Mouse (Mus musculus) erythroblast, embryonic 14.5 days (primary cell): ENCODE results near the gene Pmm2.

Experiments used
- GATA1 ChIP-seq: IDR thresholded peaks from 2 replicates; pipeline ENCODE4 v1.6.1; 2012; ENCODE audit warnings: low read length, inconsistent platforms, mixed read lengths
- TAL1 ChIP-seq: IDR thresholded peaks from 3 replicates; pipeline ENCODE4 v1.6.1; 2012; ENCODE audit warnings: low read length, inconsistent platforms, mixed read lengths

DNA sequence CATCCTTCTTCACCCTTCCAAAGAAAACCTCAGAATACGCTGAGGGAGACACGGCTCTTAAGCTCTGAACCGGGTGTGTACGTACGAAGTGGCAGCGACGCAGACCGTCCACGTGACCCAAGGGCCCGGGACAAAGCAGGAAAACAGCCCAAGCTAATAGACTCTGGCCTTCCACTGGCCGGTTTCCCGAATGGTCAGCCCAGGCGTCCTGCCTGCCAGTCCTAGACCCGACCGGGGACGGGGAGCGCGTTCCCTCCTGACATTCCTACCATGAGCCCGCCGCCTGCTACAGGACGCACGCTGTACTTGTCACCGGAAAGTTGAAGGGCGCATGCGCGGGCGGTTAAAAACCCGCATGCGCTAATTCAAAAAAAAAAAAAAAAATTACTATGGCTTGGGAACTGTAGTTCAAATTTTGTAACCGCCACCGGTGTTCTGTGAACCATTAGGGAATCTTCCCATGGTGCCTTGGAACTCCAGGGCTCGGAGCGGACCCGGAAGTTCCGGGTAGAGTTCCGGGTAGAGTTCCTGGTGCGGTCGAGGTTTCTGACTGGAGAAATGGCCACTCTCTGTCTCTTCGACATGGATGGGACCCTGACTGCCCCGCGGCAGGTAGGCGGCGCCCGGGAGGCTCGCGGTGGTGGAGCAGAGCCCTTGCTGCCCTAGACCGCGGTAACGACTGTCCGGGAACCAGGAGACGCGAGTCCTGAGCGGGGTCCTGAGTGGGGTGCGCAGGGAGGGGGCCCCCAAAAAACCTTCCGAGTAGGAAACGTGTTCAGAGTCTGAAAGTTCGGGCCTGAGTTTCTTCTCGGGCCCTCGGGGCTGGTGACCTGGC lies at the start of gene Pmm2, which contains the start of gene Tmem186:
- TF ChIP-seq GATA1: no peak
- TF ChIP-seq TAL1: no peak
